Mouse (Mus musculus) C2C12 (cell line): ENCODE results near the gene Grhl3. TPM values are rescaled to one million over a fixed set of nuclear protein-coding genes. Genes with fewer than 3 reads are reported as not detected.
A peak's percentile ranks its signal among the peaks of the same experiment; 100 is the strongest.

Experiments used
- H3K27me3 ChIP-seq: one replicate; pipeline ENCODE4 v1.6.1; 2011; ENCODE audit not compliant: control insufficient read depth, insufficient read depth, insufficient read length
- H3K36me3 ChIP-seq: one replicate; pipeline ENCODE4 v1.6.1; 2011; ENCODE audit not compliant: control insufficient read depth, insufficient read depth
- H3K4me3 ChIP-seq: one replicate; pipeline ENCODE4 v1.5.1; 2011; ENCODE audit warnings: mild to moderate bottlenecking, control low read depth; ENCODE audit not compliant: poor library complexity, insufficient read depth, severe bottlenecking
- H3K79me2 ChIP-seq: one replicate; pipeline ENCODE4 v1.6.1; 2011; ENCODE audit not compliant: control insufficient read depth, insufficient read depth
- H3K79me3 ChIP-seq: one replicate; pipeline ENCODE4 v1.6.1; 2011; ENCODE audit warnings: low read depth, control low read depth
- H3ac ChIP-seq: one replicate; pipeline ENCODE3; 2011; ENCODE audit warnings: low read depth; ENCODE audit not compliant: control insufficient read depth, insufficient read length
- CEBPB ChIP-seq: IDR thresholded peaks from one replicate; pipeline ENCODE4 v1.6.1; 2011; ENCODE audit warnings: low read depth, mild to moderate bottlenecking, control low read depth, moderate library complexity
- CTCF ChIP-seq: IDR thresholded peaks from one replicate; pipeline ENCODE4 v1.5.1; 2011; ENCODE audit not compliant: control insufficient read depth, insufficient read depth, insufficient read length
- FOSL1 ChIP-seq: IDR thresholded peaks from one replicate; pipeline ENCODE4 v1.8.0; 2011; ENCODE audit warnings: mild to moderate bottlenecking, low read length; ENCODE audit not compliant: poor library complexity, insufficient read depth, severe bottlenecking
- MAX ChIP-seq: IDR thresholded peaks from one replicate; pipeline ENCODE4 v1.6.1; 2011; ENCODE audit warnings: mild to moderate bottlenecking, control low read depth
- MYOD1 ChIP-seq: IDR thresholded peaks from one replicate; pipeline ENCODE4 v1.6.1; 2011; ENCODE audit warnings: low read depth; ENCODE audit not compliant: control insufficient read depth, insufficient read length
- MYOG ChIP-seq: IDR thresholded peaks from one replicate; pipeline ENCODE4 v1.6.1; 2011; ENCODE audit not compliant: control insufficient read depth, insufficient read length; ENCODE audit errors: extremely low read depth
- USF1 ChIP-seq: IDR thresholded peaks from one replicate; pipeline ENCODE4 v1.6.1; 2011; ENCODE audit warnings: low read depth, mild to moderate bottlenecking, control low read depth, moderate library complexity
- polyA plus RNA-seq: library from polyadenylated mRNA; unstranded; fragments of >200 nt; fragmentation: generic; extraction: Trizol; gene quantifications from one replicate; pipeline ENCODE4 v1.2.1, GENCODE M21; 2012; ENCODE audit warnings: missing spikeins

The Grhl3 gene
- polyA plus RNA-seq, 1 experiment = 0.49 TPM

DNA sequence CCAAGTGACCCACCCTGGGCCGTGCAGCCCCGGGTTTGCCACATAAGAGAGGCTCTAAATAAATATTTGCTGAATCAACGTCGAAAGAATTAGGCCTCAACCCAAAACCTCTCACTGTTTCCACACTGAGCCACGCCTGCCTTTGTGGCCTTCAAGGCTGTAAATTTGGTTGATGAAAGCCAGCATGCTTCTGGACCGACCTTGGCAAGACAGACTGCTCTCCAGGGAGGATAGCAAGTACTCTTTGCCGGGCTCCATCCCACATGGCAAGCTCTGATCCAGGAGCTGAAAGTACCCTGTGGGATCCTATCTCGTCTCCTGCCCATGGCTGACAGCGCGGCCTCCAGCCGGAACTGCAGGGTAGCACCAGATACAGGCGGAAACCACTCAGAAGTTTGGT is 63.9 kb downstream of the Grhl3 start:
- no peak overlapping the region for H3K4me3 ChIP-seq
- no peaks in the 10 kb centered on the region for H3K36me3 ChIP-seq
- H3K27me3 ChIP-seq = peaks cover 3% of the 10 kb centered on the region
- no peak overlapping the region for H3ac ChIP-seq
- H3K79me2 ChIP-seq = no peaks in the 10 kb centered on the region
- H3K79me3 ChIP-seq = no peaks in the 10 kb centered on the region
- TF ChIP-seq USF1 = no peak
- no peak for TF ChIP-seq CTCF
- no peak for TF ChIP-seq CEBPB
- TF ChIP-seq FOSL1 = no peak
- no peak for TF ChIP-seq MYOD1
- TF ChIP-seq MAX = no peak
- TF ChIP-seq MYOG = no peak

DNA sequence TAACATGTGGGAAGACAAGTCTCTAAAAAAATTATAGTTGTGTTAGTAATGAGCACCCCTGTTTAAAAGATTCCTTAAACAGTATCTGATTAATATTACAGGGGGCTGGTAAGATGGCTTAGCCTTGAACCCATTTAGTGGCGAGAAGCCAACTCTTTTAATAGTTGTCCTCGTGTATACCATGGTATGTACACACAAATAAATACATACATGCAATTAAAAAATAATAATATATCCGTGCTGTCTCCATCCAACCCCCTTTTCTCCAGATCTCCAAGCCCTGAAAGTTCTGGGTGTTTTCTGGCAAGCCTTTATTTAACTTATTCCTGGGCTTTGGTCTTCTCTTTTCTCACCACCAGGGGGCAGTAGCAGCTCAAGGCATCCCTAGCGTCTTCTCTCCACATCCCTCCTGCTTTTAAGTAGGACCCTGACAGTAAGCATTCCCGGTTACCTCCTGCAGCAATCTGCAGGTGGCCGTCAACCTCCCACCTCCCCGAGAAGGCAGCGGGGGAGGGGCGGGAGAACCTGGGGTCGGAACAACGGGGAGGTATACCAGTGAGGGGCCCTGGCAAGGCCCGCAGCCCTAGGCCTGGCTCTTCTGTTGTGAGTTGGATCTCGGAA is 64.9 kb downstream of the Grhl3 start:
- H3K79me3 ChIP-seq = no peaks in the 10 kb centered on the region
- H3K36me3 ChIP-seq = no peaks in the 10 kb centered on the region
- no peak for TF ChIP-seq MYOG
- no peak for TF ChIP-seq FOSL1
- TF ChIP-seq CTCF = peak; percentile 30
- TF ChIP-seq CEBPB = no peak
- no peak for TF ChIP-seq MYOD1
- TF ChIP-seq USF1 = no peak
- TF ChIP-seq MAX = no peak
- peaks cover 3% of the 10 kb centered on the region for H3K27me3 ChIP-seq
- no peak overlapping the region for H3ac ChIP-seq
- H3K79me2 ChIP-seq = no peaks in the 10 kb centered on the region
- H3K4me3 ChIP-seq = no peak overlapping the region

DNA sequence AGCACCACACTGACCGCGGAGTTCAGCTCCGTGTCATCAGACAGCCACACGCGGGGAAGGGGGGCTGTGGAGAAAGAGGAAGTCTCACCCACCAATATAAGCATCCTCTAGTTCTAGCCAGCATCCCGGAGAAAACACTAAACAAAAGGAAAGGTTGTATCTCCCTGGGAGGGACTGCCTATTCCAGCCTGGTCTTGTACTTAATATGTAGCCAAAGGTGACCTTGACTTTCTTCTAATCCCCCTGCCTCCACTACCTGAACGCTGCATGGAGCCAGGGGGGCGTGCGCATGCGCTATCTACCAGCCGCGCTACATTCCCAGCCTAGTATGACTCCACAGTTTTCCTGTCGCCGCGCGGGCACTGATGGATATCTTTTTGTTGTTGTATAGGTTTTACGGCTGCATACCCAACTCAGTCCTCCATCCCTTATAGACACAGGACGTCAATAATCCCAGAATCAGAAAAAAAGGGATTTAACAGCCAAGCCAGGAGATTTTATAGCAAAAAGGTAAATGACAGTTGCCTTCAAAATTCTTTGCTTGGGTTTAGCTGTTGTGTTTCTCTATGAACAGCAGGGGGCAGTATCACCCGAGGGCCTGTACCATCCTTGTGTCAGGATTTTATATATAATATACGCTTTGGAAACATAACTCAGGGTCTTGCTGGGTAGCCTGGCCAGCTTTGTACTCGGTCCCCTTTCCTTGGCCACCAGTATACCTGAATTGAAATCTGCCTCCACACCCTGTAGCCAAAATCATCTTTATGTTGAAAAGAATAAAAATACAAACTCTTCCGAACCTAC is 65.7 kb downstream of the Grhl3 start:
- no peak for TF ChIP-seq CEBPB
- TF ChIP-seq MAX = no peak
- TF ChIP-seq CTCF = no peak
- no peak for TF ChIP-seq USF1
- no peak for TF ChIP-seq MYOD1
- TF ChIP-seq FOSL1 = no peak
- no peak for TF ChIP-seq MYOG
- Histone ChIP-seq H3K4me3 (no peak overlapping the region), H3K36me3 (no peaks in the 10 kb centered on the region), H3K79me3 (no peaks in the 10 kb centered on the region), H3K79me2 (no peaks in the 10 kb centered on the region), H3ac (no peak overlapping the region), H3K27me3 (peaks cover 3% of the 10 kb centered on the region)

DNA sequence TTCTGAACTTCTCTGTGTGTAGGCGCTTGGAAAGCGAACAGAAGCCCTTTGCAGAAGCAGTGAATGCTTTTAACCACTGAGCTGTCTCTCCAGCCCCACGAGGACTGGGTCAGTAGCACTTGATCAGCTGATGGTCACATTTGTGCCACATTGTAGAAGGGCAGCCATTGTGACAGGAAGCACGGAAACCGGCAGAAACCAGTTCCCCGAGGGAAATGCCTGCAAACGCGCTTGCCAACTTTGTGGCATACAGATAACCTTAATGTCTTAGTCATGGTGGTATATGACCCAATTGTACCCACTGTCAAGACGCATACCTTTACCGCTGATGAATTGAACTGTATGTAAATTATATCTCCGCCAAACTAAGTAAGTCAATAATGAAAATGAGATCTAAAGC is 67.6 kb downstream of the Grhl3 start:
- Histone ChIP-seq H3K79me2 (no peaks in the 10 kb centered on the region), H3K36me3 (no peaks in the 10 kb centered on the region), H3K27me3 (peaks cover 3% of the 10 kb centered on the region), H3K79me3 (no peaks in the 10 kb centered on the region), H3K4me3 (no peak overlapping the region), H3ac (no peak overlapping the region)
- TF ChIP-seq CTCF = no peak
- no peak for TF ChIP-seq USF1
- TF ChIP-seq FOSL1 = no peak
- no peak for TF ChIP-seq CEBPB
- TF ChIP-seq MAX = no peak
- TF ChIP-seq MYOG = no peak
- TF ChIP-seq MYOD1 = no peak

DNA sequence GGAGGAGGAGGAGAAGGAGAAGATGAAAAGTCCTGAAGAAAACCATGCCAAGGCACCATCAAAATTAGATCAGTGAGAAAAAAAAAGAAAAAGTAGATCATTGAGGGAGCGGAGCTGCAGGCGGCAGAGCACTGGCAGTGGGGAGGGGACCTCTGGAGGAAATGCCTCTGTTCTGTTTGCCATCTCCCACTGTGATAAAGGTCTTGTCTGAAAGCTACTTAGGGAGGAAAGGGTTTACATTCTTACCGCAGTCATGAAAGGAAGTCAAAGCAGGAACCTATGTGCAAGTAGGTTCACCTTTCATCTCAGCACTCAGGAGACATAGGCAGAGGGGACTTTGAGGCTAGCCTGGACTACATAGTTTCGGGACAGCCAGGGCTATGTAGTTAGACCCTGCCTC is 71.8 kb downstream of the Grhl3 start:
- no peaks in the 10 kb centered on the region for H3K79me2 ChIP-seq

More for the DNA sequence above, 71.8 kb downstream of the Grhl3 start:
- Histone ChIP-seq H3K79me3 (no peaks in the 10 kb centered on the region), H3ac (no peak overlapping the region), H3K27me3 (peaks cover 3% of the 10 kb centered on the region), H3K4me3 (no peak overlapping the region), H3K36me3 (no peaks in the 10 kb centered on the region)
- no peak for TF ChIP-seq MYOD1
- TF ChIP-seq FOSL1 = no peak
